Mouse (Mus musculus) testis, adult 2 months (tissue): ENCODE measurements around the gene 4931428L18Rik. TPM values are rescaled to one million over a fixed set of nuclear protein-coding genes. Genes with fewer than 3 reads are reported as not detected.

ENCODE experiments used
- H3K27ac ChIP-seq: fragments of 200-500 bp; 2 replicates; pipeline ENCODE4 v1.5.1; 2012; ENCODE audit warnings: low read depth, low read length; ENCODE audit not compliant: control insufficient read depth, insufficient read depth
- H3K27me3 ChIP-seq: fragments of 200-500 bp; 2 replicates; pipeline ENCODE4 v1.6.1; 2012; ENCODE audit warnings: mild to moderate bottlenecking, low read length, moderate library complexity; ENCODE audit not compliant: control insufficient read depth, insufficient read depth
- H3K36me3 ChIP-seq: fragments of 200-500 bp; 2 replicates; pipeline ENCODE4 v1.6.1; 2012; ENCODE audit warnings: mild to moderate bottlenecking, low read length; ENCODE audit not compliant: control insufficient read depth, insufficient read depth
- H3K4me1 ChIP-seq: fragments of 200-500 bp; 2 replicates; pipeline ENCODE4 v1.6.1; 2012; ENCODE audit warnings: low read length; ENCODE audit not compliant: control insufficient read depth, insufficient read depth
- H3K4me3 ChIP-seq: fragments of 200-500 bp; 2 replicates; pipeline ENCODE4 v1.5.1; 2012; ENCODE audit warnings: low read depth, mild to moderate bottlenecking, low read length, moderate library complexity, mixed read lengths; ENCODE audit not compliant: control insufficient read depth
- CTCF ChIP-seq: fragments of 200-500 bp; IDR thresholded peaks from 2 replicates; pipeline ENCODE4 v1.5.1; 2012; ENCODE audit warnings: low read depth, mild to moderate bottlenecking, inconsistent platforms, low read length, moderate library complexity; ENCODE audit not compliant: control insufficient read depth, insufficient read depth, insufficient replicate concordance
- POLR2A ChIP-seq: fragments of 200-500 bp; IDR thresholded peaks from 2 replicates; pipeline ENCODE4 v1.6.1; 2012; ENCODE audit warnings: low read depth, mild to moderate bottlenecking, inconsistent platforms, low read length, moderate library complexity; ENCODE audit not compliant: control insufficient read depth
- polyA plus RNA-seq: library from polyadenylated mRNA; depleted of rRNA; stranded (reverse); fragments of >200 nt; gene quantifications from 2 replicates; pipeline ENCODE4 v1.2.3, GENCODE M21; 2012

4931428L18Rik gene
- polyA plus RNA-seq, 1 experiment = 122 TPM

GRCm38 (mm10) chr1:31165326-31166121 is 57.0 kb downstream of the 4931428L18Rik start:
- H3K27me3 ChIP-seq = no peaks in the 10 kb centered on the region
- H3K4me1 ChIP-seq = no peaks in the 10 kb centered on the region
- no peak overlapping the region for H3K4me3 ChIP-seq
- TF ChIP-seq CTCF (no peak), POLR2A (no peak)
- H3K27ac ChIP-seq = no peak overlapping the region
- H3K36me3 ChIP-seq = no peaks in the 10 kb centered on the region

- no peak overlapping the region for H3K27ac ChIP-seq
- H3K4me1 ChIP-seq = no peaks in the 10 kb centered on the region
- no peak overlapping the region for H3K4me3 ChIP-seq
- no peaks in the 10 kb centered on the region for H3K36me3 ChIP-seq
- H3K27me3 ChIP-seq = no peaks in the 10 kb centered on the region
- TF ChIP-seq POLR2A (no peak), CTCF (no peak)
These were observed 57.8 kb downstream of the 4931428L18Rik start for GRCm38 (mm10) chr1:31164527-31165189.

GRCm38 (mm10) chr1:31156884-31157283 is 65.6 kb downstream of the 4931428L18Rik start:
- Histone ChIP-seq H3K4me1 (no peaks in the 10 kb centered on the region), H3K4me3 (no peak overlapping the region), H3K36me3 (no peaks in the 10 kb centered on the region), H3K27ac (no peak overlapping the region), H3K27me3 (no peaks in the 10 kb centered on the region)
- no peak for TF ChIP-seq POLR2A
- no peak for TF ChIP-seq CTCF

GRCm38 (mm10) chr1:31156185-31156584 is 66.3 kb downstream of the 4931428L18Rik start:
- Histone ChIP-seq H3K27me3 (no peaks in the 10 kb centered on the region), H3K4me1 (no peaks in the 10 kb centered on the region), H3K36me3 (no peaks in the 10 kb centered on the region), H3K27ac (no peak overlapping the region), H3K4me3 (no peak overlapping the region)
- TF ChIP-seq CTCF (no peak), POLR2A (no peak)

- no peaks in the 10 kb centered on the region for H3K36me3 ChIP-seq
- 0 out of 2 replicates have a peak, but pooled peaks cover 2% of the 10 kb centered on the region for H3K4me1 ChIP-seq
- TF ChIP-seq POLR2A = no peak
- peak; percentile 30; the same call in 1 of the 2 replicates for TF ChIP-seq CTCF
- H3K27ac ChIP-seq = no peak overlapping the region
- no peak overlapping the region for H3K4me3 ChIP-seq
- H3K27me3 ChIP-seq = no peaks in the 10 kb centered on the region
These were observed 68.6 kb downstream of the 4931428L18Rik start for GRCm38 (mm10) chr1:31153793-31154349.

GRCm38 (mm10) chr1:31152799-31153426 is 69.6 kb downstream of the 4931428L18Rik start:
- TF ChIP-seq CTCF (peak; percentile 22; the same call in 1 of the 2 replicates), POLR2A (no peak)
- H3K27ac ChIP-seq = no peak overlapping the region
- H3K36me3 ChIP-seq = no peaks in the 10 kb centered on the region
- H3K27me3 ChIP-seq = no peaks in the 10 kb centered on the region
- H3K4me1 ChIP-seq = 0 out of 2 replicates have a peak, but pooled peaks cover 2% of the 10 kb centered on the region
- no peak overlapping the region for H3K4me3 ChIP-seq
